Mouse (Mus musculus) embryonic facial prominence, embryonic 13.5 days (tissue): Measurements from ENCODE around the gene Fnip1. TPM values are rescaled to one million over a fixed set of nuclear protein-coding genes. Genes with fewer than 3 reads are reported as not detected.

Experiments
- ATAC-seq: fragments of 200-750 bp; cut with Nextera tagmentation; 2 replicates; pipeline ENCODE4 v1.8.0; 2017; ENCODE audit warnings: low read depth; ENCODE audit not compliant: insufficient number of reproducible peaks, insufficient read depth, low FRiP score, low TSS enrichment
- H3K27ac ChIP-seq: fragments of 300-500 bp; sonication (generic); 2 replicates; pipeline ENCODE4 v1.5.1; 2015; ENCODE audit warnings: moderate library complexity, mild to moderate bottlenecking, inconsistent platforms
- H3K27me3 ChIP-seq: fragments of 300-500 bp; sonication (generic); 2 replicates; pipeline ENCODE4 v1.6.1; 2015; ENCODE audit warnings: mild to moderate bottlenecking, inconsistent platforms
- H3K36me3 ChIP-seq: fragments of 300-500 bp; sonication (generic); 2 replicates; pipeline ENCODE4 v1.6.1; 2015; ENCODE audit warnings: mild to moderate bottlenecking, inconsistent platforms
- H3K4me1 ChIP-seq: fragments of 300-500 bp; sonication (generic); 2 replicates; pipeline ENCODE4 v1.6.1; 2015; ENCODE audit warnings: inconsistent platforms
- H3K4me2 ChIP-seq: fragments of 300-500 bp; sonication (generic); 2 replicates; pipeline ENCODE4 v1.6.1; 2015; ENCODE audit warnings: moderate library complexity, mild to moderate bottlenecking, inconsistent platforms
- H3K4me3 ChIP-seq: fragments of 300-500 bp; sonication (generic); 2 replicates; pipeline ENCODE4 v1.5.1; 2015; ENCODE audit warnings: mild to moderate bottlenecking, inconsistent platforms
- H3K9ac ChIP-seq: fragments of 300-500 bp; sonication (generic); 2 replicates; pipeline ENCODE4 v1.6.1; 2015; ENCODE audit warnings: mild to moderate bottlenecking, inconsistent platforms
- H3K9me3 ChIP-seq: fragments of 300-500 bp; sonication (generic); 2 replicates; pipeline ENCODE4 v1.6.1; 2016; ENCODE audit warnings: inconsistent platforms
- WGBS: fragments of 180-500 bp; shearing (Covaris S2); methylation state at CpG from one replicate; pipeline ENCODE4 v1.1.7; 2015; ENCODE audit warnings: mixed read lengths; 5-methylcytosine and 5-hydroxymethylcytosine counted together
- polyA plus RNA-seq: library from polyadenylated mRNA; unstranded; fragments of >200 nt; fragmentation: Nextera tagmentation; extraction: Ambion mirVana; gene quantifications from 2 replicates; pipeline ENCODE4 v1.2.1, GENCODE M21; 2015

The Fnip1 gene
- polyA plus RNA-seq, 1 experiment from 2014 or later, result 11.4 TPM

DNA sequence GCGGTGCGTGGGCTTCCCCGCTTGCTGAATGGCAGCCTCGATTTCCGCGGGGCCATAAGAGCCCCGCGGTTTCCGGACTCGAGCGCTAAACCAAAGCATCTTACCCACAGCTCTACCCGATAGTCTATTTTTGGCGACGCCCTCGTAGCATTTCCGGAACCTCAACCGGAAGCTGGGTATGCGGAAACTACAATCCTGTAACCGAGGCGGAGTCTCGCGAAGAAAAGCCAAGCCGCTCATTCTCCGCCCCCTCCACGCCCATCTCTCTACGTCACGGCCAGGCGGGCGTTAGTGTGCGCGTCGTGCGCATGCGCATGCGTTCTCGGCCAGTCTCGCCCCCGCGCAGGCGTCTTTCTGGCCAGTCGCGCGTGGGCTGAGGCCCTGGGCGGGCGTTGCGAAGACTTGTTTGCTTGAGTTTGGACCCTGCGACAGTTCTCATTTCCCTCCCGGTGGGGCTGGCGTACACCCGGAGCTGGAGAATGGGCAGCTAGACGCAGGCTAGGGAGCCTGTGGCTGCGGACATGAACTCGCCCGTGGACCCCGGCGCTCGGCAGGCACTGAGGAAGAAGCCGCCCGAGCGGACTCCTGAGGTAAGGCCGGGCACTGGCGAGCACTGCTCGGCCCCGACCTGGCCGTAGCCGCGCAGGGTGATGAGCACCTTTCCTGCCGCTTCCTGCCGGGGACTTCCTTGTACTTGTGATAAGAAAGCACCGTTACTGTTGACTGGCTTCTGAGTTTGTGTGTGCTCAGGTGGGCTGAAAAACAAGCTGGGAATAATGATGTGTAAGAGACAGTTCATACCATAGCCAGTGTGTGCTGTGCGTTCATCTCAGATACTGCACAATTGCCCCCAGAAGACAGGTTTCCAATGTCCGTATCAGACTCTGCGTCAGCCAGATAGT lies 84.8 kb downstream of the Fnip1 start, which contains the start of gene Rapgef6:
Gene Rapgef6, plus strand, starts transcription at position 319 of the 902 bp plus-strand sequence.
- Histone ChIP-seq H3K36me3 (no peaks in the 10 kb centered on the region), H3K9ac (peak within 1 kb of the TSS; percentile 87), H3K4me1 (peaks cover 17% of the 10 kb centered on the region), H3K4me3 (peak within 1 kb of the TSS; percentile 78), H3K27ac (peak within 1 kb of the TSS; percentile 96), H3K9me3 (no peaks in the 10 kb centered on the region), H3K4me2 (peak within 1 kb of the TSS; percentile 71), H3K27me3 (no peaks in the 10 kb centered on the region)
- under 1% methylated on average over 73 of the region's 73 CpGs for WGBS
- peak; percentile 94 for ATAC-seq

DNA sequence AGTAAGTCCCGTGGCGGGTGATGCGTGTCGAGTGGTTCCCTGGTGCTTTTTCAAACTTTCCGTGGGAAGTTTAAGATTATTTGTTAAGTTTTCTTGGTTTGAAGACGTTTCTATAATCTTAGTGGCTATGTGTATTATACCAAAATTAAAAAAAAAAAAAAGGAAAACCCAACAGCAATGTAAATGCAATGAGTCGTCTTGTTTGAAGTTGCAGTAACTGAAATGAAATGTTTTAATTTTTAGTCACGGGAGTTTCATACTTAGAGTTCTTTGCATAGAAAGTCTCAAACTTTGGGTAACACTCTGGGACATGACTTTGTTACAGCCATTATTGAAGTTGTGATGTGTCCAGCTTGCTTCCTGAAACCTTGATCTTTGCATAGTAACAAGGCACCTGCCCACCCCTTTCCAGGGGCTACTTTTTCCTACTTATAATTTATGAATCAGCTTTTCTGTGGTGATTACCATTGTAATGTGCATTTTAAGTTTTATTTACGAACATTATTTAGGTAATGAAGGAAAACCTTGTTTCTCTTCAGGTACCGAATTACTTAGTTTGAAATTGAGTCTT lies 85.5 kb downstream of the Fnip1 start:
- H3K4me1 ChIP-seq, result peaks cover 17% of the 10 kb centered on the region
- peak overlapping the region; percentile 71 for H3K4me2 ChIP-seq
- WGBS, result 16% methylated on average over 10 of the region's 10 CpGs
- peak overlapping the region; percentile 87 for H3K9ac ChIP-seq
- no peaks in the 10 kb centered on the region for H3K9me3 ChIP-seq
- peak overlapping the region; percentile 78 for H3K4me3 ChIP-seq
- H3K27me3 ChIP-seq, result no peaks in the 10 kb centered on the region
- H3K27ac ChIP-seq, result peak overlapping the region; percentile 96
- no peaks in the 10 kb centered on the region for H3K36me3 ChIP-seq
- ATAC-seq, result no peak

- H3K4me3 ChIP-seq, result no peak overlapping the region
These were observed 90.0 kb downstream of the Fnip1 start for GRCm38 (mm10) chr11:54528002-54528401.

DNA sequence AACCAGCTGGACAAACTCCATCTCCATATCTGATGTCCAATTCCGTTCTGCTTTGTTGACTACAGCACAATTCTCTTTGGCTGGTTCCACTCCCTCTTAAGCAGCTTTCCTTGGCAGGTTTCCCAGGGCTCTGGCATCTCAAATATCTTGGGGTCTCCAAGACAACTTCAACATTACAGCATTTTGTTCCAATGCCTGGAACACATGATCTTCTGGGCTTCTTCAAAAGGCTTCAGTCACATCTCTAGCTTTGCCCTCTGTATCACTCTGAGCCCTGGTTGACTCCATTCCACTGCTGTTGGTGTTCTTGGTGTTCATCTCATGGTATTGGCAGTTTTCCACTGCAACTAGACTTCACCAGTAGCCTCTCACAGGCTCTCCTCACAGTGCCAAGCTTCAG lies 92.4 kb downstream of the Fnip1 start:
- Histone ChIP-seq H3K9ac (no peak overlapping the region), H3K27ac (0 out of 2 replicates have a peak overlapping the region, but pooled peaks have one; percentile 17), H3K27me3 (no peaks in the 10 kb centered on the region), H3K4me3 (no peak overlapping the region), H3K4me2 (no peak overlapping the region), H3K9me3 (no peaks in the 10 kb centered on the region), H3K36me3 (no peaks in the 10 kb centered on the region), H3K4me1 (peaks cover 11% of the 10 kb centered on the region)
- ATAC-seq, result no peak
- WGBS, result 56% methylated on average over 1 of the region's 1 CpGs

More at GRCm38 (mm10) chr11:54528002-54528401, 90.0 kb downstream of the Fnip1 start:
- H3K9me3 ChIP-seq, result no peaks in the 10 kb centered on the region
- H3K9ac ChIP-seq, result no peak overlapping the region
- 85% methylated on average over 2 of the region's 2 CpGs for WGBS
- H3K36me3 ChIP-seq, result no peaks in the 10 kb centered on the region
- ATAC-seq, result no peak
- H3K27me3 ChIP-seq, result no peaks in the 10 kb centered on the region
- H3K4me2 ChIP-seq, result no peak overlapping the region
- H3K27ac ChIP-seq, result no peak overlapping the region
- H3K4me1 ChIP-seq, result peaks cover 19% of the 10 kb centered on the region

GRCm38 (mm10) chr11:54530916-54531315 lies 92.9 kb downstream of the Fnip1 start:
- Histone ChIP-seq H3K4me3 (no peak overlapping the region), H3K4me2 (no peak overlapping the region), H3K27ac (no peak overlapping the region), H3K9me3 (no peaks in the 10 kb centered on the region), H3K27me3 (no peaks in the 10 kb centered on the region), H3K9ac (no peak overlapping the region), H3K4me1 (peaks cover 11% of the 10 kb centered on the region), H3K36me3 (no peaks in the 10 kb centered on the region)
- 80% methylated on average over 1 of the region's 1 CpGs for WGBS
- ATAC-seq, result no peak

DNA sequence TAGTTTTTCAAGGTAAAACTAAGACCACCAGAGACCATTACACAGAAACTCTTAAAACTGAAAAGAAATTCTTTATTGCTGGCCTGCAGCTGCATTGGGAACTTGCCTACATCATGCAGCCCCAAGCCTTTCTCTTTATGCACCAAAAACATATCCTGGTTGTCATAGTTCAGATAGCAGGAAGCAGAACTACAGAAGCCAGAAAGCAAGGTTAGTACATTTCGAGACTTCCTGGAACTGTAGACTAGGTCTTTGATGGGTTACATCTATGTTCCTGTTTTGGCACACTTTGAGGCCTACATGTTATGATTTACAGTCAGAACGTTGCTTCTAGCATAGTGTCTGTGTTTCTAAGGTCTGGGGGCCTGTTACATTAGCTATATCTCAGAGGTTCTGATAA lies 95.8 kb downstream of the Fnip1 start:
- Histone ChIP-seq H3K4me2 (no peak overlapping the region), H3K4me1 (peaks cover 11% of the 10 kb centered on the region), H3K27me3 (no peaks in the 10 kb centered on the region), H3K27ac (no peak overlapping the region), H3K9ac (no peak overlapping the region), H3K9me3 (no peaks in the 10 kb centered on the region), H3K4me3 (no peak overlapping the region), H3K36me3 (no peaks in the 10 kb centered on the region)
- 84% methylated on average over 2 of the region's 2 CpGs for WGBS
- ATAC-seq, result no peak

DNA sequence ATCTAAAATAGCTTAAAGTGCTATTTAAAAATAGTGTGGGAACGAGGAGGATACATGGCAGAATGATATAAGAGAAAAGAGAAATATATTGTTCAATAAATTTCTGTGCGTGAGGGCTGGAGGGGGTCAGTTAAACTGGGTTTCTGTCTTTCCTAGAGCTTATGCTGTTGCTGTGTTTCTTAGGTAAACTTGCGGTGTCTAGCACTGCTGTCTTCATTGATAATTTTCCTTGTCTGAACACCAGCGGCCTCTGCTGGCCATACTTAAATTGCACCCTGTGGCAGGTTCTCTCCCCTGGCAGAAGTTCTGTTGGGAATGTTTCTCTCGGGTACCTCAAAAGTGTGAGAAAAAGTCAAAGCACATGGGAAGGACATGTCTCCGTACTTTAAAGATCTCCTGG lies 96.9 kb downstream of the Fnip1 start:
- no peak overlapping the region for H3K4me3 ChIP-seq
- no peaks in the 10 kb centered on the region for H3K9me3 ChIP-seq
- H3K4me2 ChIP-seq, result no peak overlapping the region
- WGBS, result 56% methylated on average over 6 of the region's 6 CpGs
- ATAC-seq, result no peak
- H3K27me3 ChIP-seq, result no peaks in the 10 kb centered on the region
- H3K4me1 ChIP-seq, result peaks cover 10% of the 10 kb centered on the region
- no peak overlapping the region for H3K27ac ChIP-seq
- H3K9ac ChIP-seq, result no peak overlapping the region
- H3K36me3 ChIP-seq, result no peaks in the 10 kb centered on the region

DNA sequence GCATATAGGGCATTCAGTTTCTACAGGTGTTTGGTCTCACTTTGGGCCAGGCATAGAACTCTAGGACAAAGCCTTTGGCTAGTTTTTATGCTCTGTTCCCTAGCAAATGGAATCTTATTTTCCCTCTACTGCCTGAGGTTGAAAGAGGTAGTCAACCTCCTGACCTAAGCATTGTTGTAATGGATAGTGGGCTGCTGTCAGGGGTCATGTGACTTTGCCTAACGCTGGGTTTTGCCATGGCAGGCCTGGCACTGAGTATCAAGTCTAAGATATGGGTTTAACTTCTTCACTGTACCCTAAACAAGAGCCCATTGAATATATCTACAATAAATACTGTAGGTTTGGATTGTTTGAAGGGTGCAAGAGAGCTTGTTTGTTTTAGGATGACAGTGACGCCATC lies 101.0 kb downstream of the Fnip1 start:
- Histone ChIP-seq H3K4me3 (no peak overlapping the region), H3K4me1 (peaks cover 4% of the 10 kb centered on the region; the same call in 1 of the 2 replicates), H3K27ac (no peak overlapping the region), H3K4me2 (no peak overlapping the region), H3K9me3 (no peaks in the 10 kb centered on the region), H3K9ac (no peak overlapping the region), H3K36me3 (no peaks in the 10 kb centered on the region), H3K27me3 (no peaks in the 10 kb centered on the region)
- no peak for ATAC-seq
- WGBS, result 71% methylated on average over 2 of the region's 2 CpGs

GRCm38 (mm10) chr11:54539486-54539885 lies 101.5 kb downstream of the Fnip1 start:
- Histone ChIP-seq H3K27ac (no peak overlapping the region), H3K4me1 (peaks cover 4% of the 10 kb centered on the region; the same call in 1 of the 2 replicates), H3K36me3 (no peaks in the 10 kb centered on the region), H3K27me3 (no peaks in the 10 kb centered on the region), H3K4me3 (no peak overlapping the region), H3K9ac (no peak overlapping the region), H3K9me3 (no peaks in the 10 kb centered on the region), H3K4me2 (no peak overlapping the region)
- no peak for ATAC-seq
- 74% methylated on average over 2 of the region's 2 CpGs for WGBS

- no peak overlapping the region for H3K4me2 ChIP-seq
- H3K9me3 ChIP-seq, result no peaks in the 10 kb centered on the region
- no peak for ATAC-seq
These were observed 102.3 kb downstream of the Fnip1 start for GRCm38 (mm10) chr11:54540328-54540727.

GRCm38 (mm10) chr11:54542414-54542813 lies 104.4 kb downstream of the Fnip1 start:
- Histone ChIP-seq H3K9me3 (no peaks in the 10 kb centered on the region), H3K36me3 (no peaks in the 10 kb centered on the region), H3K4me1 (peaks cover 4% of the 10 kb centered on the region; the same call in 1 of the 2 replicates), H3K4me3 (no peak overlapping the region), H3K4me2 (no peak overlapping the region), H3K9ac (no peak overlapping the region), H3K27ac (no peak overlapping the region), H3K27me3 (no peaks in the 10 kb centered on the region)
- ATAC-seq, result no peak

More at GRCm38 (mm10) chr11:54540328-54540727, 102.3 kb downstream of the Fnip1 start:
- Histone ChIP-seq H3K9ac (no peak overlapping the region), H3K36me3 (no peaks in the 10 kb centered on the region), H3K27me3 (no peaks in the 10 kb centered on the region), H3K27ac (no peak overlapping the region), H3K4me3 (no peak overlapping the region), H3K4me1 (peaks cover 4% of the 10 kb centered on the region; the same call in 1 of the 2 replicates)

- no peak overlapping the region for H3K4me2 ChIP-seq
- H3K9ac ChIP-seq, result no peak overlapping the region
- no peaks in the 10 kb centered on the region for H3K4me1 ChIP-seq
- H3K36me3 ChIP-seq, result no peaks in the 10 kb centered on the region
- WGBS, result 73% methylated on average over 2 of the region's 2 CpGs
- no peak overlapping the region for H3K4me3 ChIP-seq
- H3K27ac ChIP-seq, result no peak overlapping the region
- H3K9me3 ChIP-seq, result no peaks in the 10 kb centered on the region
- H3K27me3 ChIP-seq, result no peaks in the 10 kb centered on the region
- ATAC-seq, result no peak
These were observed 117.0 kb downstream of the Fnip1 start for GRCm38 (mm10) chr11:54554970-54555369.
